ENCODE assay signal across 16 mouse cellular contexts in the genomic region with DNA sequence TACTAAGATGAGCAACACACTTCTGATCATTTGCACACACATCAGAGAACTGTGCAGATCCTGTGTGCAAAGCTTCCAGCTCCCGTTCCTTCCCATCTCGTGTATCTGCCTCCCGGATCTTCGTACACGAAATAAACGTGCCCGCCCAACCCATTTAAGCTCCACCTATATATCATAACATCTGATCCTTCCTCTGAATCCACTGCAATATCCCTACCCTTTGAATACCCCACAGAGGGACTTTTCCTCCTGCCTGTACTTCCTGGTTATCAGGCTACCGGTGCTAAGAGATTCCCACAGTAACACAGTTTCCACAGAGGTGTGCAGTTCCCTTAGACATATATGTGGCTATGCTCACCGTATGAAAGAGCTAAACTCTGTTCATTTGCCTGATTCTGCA. TPM values are rescaled to one million over a fixed set of nuclear protein-coding genes. Genes with fewer than 3 reads are reported as not detected.
"Had no signal": no experiment of that assay in that cellular context is flagged by ENCODE, and none has a peak within 500 bp of the region (broad histone marks: within the 10 kb centered on the region; RNA-seq: fewer than 3 reads in every experiment).

A gene (minus strand): TSS at position 101 of the 400 bp plus-strand sequence.

- ATAC-seq: midbrain, embryonic 15.5 days had no signal

- DNase-seq: lung, adult 18-20 months; lung, embryonic 14.5 days; lung, postnatal 10 days; lung, postnatal 4 days; right cerebral cortex, postnatal 14 days; thymus, postnatal 14 days; thymus, postnatal 36 days had no signal

- H3K27me3 ChIP-seq: neural tube, embryonic 12.5 days; stomach, embryonic 15.5 days had no signal

- H3K4me3 ChIP-seq: midbrain, embryonic 10.5 days; midbrain, embryonic 12.5 days; midbrain, embryonic 15.5 days; neural tube, embryonic 12.5 days; stomach, embryonic 15.5 days had no signal

- H3K27ac ChIP-seq: midbrain, embryonic 10.5 days; midbrain, embryonic 12.5 days; midbrain, embryonic 15.5 days; neural tube, embryonic 12.5 days; stomach, embryonic 15.5 days; stomach, postnatal 0 days had no signal

- H3K9me3 ChIP-seq: midbrain, embryonic 12.5 days; midbrain, embryonic 15.5 days; neural tube, embryonic 12.5 days; stomach, embryonic 15.5 days had no signal

- H3K36me3 ChIP-seq: midbrain, embryonic 15.5 days; stomach, embryonic 15.5 days had no signal

- H3K4me2 ChIP-seq: lung, embryonic 14.5 days; midbrain, embryonic 12.5 days; midbrain, embryonic 15.5 days; neural tube, embryonic 12.5 days; stomach, embryonic 15.5 days had no signal

- H3K9ac ChIP-seq: lung, embryonic 14.5 days; midbrain, embryonic 12.5 days; midbrain, embryonic 15.5 days; neural tube, embryonic 12.5 days; stomach, embryonic 15.5 days had no signal

- H3K4me1 ChIP-seq: midbrain, embryonic 10.5 days; midbrain, embryonic 12.5 days; midbrain, embryonic 15.5 days; neural tube, embryonic 12.5 days; stomach, embryonic 15.5 days had no signal

RNA-seq across cellular contexts. Expression of the gene that starts here (rescaled TPM):
- polyA plus RNA-seq: liver, embryonic 16.5 days; lung, embryonic 14.5 days; midbrain, embryonic 10.5 days; midbrain, embryonic 12.5 days; midbrain, embryonic 15.5 days; midbrain, postnatal 0 days; neural tube, embryonic 12.5 days; neural tube, embryonic 14.5 days; stomach, postnatal 0 days had no signal
